Mouse (Mus musculus) embryonic stem cell, embryonic (primary cell): ENCODE measurements at regions not wholly inside any gene's neighbourhood (a gene's known extent, or its start where the extent isn't known, plus 50 kb on each side); places are given as distances from the start of the nearest gene placed in this dataset.

Source experiments
- CTCF ChIA-PET, 4 experiments: fragments of 300-600 bp in 2 of 4; fragments of 350-600 bp in 2 of 4; sonication (Branson Sonifier 250); formaldehyde crosslinking; loops; one replicate each; lab custom pipeline; 2022; ENCODE audit warnings: inconsistent platforms in 2 of 4; lab: Charles Lee
- POLR2A ChIA-PET, 4 experiments: fragments of 300-600 bp in 2 of 4; fragments of 350-600 bp in 2 of 4; sonication (Branson Sonifier 250); formaldehyde crosslinking; loops; one replicate each; lab custom pipeline; 2022; ENCODE audit warnings: antibody characterized with exemption in 4 of 4, inconsistent platforms in 1 of 4; lab: Charles Lee

- CTCF ChIA-PET = no interaction called here
- POLR2A ChIA-PET = interaction anchor here in 1 of 4 experiments (0.6 kb wide), 1 partner anchor 1426 kb away, joined by 8 read pairs; no protein-coding TSS in a partner anchor
Observed at GRCm38 (mm10) chr12:118583829-118584628, 262.1 kb upstream of the Sp8 start.

DNA sequence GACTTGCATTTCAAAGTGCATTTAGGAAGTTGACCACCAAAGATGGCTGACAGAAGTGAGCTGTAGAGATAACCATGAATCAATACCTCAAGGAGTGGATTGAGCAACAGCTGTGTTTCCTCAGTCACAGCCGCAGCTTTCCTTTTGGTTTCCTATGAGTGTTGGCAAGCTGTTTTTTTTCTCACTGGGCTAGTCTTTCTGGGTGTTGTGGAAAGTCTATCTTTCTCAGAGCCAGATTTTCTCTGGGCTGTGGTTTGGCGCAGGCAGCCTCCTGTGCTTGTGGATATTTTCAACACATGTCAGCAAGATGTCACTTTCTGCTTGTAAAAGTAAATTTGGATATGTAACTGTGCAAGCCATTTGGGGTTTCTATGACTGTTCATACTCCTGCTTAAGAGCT lies 268.6 kb upstream of the Sp4 start:
- CTCF ChIA-PET = no interaction called here
- POLR2A ChIA-PET = no interaction called here

GRCm38 (mm10) chr12:118566681-118567080 lies 265.4 kb upstream of the Sp4 start:
- CTCF ChIA-PET = no interaction called here
- POLR2A ChIA-PET = no interaction called here

DNA sequence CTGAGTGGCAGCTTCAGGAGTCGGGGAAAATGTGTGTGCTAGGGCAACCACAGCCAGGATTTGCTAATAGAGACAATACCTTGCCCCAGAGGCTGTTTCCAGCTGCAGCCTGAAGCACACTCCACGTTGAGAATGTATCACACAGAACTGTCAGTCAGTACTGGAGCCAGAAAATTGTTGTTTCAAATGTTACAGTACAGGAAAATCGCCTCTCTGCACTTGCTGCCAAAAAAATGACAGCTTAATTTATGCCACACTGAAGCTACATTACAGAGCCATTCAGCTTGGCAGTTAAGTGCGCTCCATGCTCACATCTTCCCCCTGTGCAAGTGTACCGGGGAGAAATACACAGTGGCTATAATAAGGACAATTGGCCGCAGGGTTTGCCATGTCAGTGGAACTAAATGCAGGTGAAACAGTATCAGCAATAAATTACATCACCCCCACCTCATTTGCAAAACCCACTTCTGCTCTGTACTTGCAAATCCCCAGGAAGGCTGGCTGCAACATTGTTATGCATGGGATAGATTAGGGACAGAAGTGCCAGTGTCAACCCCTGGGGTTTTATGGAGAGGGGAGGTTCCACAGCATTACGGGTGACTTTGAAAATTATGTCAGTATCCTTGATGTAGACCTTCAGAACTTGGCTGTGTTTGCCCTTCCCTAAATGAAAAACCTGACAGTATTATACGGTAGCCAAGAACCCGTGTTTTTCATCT lies 263.3 kb upstream of the Sp4 start:
- POLR2A ChIA-PET = interaction anchor here in 2 of 4 experiments (0.5 to 1.1 kb wide), 2 partner anchors 11 to 755 kb away, joined by 3 to 10 read pairs; no protein-coding TSS in a partner anchor
- CTCF ChIA-PET = no interaction called here

DNA sequence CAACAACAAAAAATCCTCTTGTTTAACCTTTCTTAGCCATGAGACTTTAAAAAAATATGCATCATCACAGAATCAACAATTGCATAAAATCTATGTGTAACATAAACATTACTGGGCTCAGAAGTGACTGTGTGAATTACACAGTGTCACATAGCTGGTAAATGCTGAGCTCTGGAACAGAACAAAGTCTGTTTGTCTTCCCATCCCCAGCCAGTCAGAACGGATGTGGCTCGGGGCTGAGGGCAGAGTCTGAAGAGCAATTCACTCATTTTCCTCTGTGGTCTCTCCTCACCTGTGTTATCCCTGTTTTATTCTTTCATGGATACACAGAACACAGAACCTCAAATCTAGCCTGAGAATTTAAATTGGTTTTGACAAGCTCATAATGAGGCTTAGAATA lies 261.0 kb upstream of the Sp4 start:
- POLR2A ChIA-PET = no interaction called here
- CTCF ChIA-PET = no interaction called here

- ChIA-PET POLR2A (no interaction called here), CTCF (no interaction called here)
Observed at GRCm38 (mm10) chr12:118549071-118549470, 247.8 kb upstream of the Sp4 start.

DNA sequence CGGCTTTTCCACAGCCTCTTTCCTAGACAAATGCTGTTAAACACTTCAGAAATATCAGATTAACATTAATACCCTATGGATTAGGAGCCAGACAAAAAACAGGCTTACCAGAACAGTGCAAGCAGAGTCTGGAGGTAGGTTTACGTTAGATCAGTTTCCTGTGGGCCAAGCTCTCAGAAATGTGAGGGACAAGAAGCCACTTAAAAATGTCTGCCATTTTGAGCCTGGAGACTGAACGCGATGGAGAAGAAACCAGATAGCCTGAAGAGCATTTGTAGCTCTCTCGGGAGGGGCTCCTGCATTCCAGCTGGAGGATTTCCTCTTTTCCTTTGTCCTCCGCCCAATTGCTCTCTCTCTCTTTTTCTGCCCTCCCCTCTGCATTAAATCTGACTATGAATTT lies 239.1 kb upstream of the Sp4 start:
- CTCF ChIA-PET = no interaction called here
- POLR2A ChIA-PET = interaction anchor here in 2 of 4 experiments (0.9 to 1.2 kb wide), 2 partner anchors 13 to 20 kb away, joined by 3 read pairs; no protein-coding TSS in a partner anchor

GRCm38 (mm10) chr12:118530514-118530913 lies 229.3 kb upstream of the Sp4 start:
- ChIA-PET POLR2A (interaction anchor here in 1 of 4 experiments (2.3 kb wide), 1 partner anchor 11 kb away, joined by 7 read pairs; no protein-coding TSS in a partner anchor), CTCF (interaction anchor here in 1 of 4 experiments (0.6 kb wide), 1 partner anchor 1323 kb away, joined by 3 read pairs; no protein-coding TSS in a partner anchor)

DNA sequence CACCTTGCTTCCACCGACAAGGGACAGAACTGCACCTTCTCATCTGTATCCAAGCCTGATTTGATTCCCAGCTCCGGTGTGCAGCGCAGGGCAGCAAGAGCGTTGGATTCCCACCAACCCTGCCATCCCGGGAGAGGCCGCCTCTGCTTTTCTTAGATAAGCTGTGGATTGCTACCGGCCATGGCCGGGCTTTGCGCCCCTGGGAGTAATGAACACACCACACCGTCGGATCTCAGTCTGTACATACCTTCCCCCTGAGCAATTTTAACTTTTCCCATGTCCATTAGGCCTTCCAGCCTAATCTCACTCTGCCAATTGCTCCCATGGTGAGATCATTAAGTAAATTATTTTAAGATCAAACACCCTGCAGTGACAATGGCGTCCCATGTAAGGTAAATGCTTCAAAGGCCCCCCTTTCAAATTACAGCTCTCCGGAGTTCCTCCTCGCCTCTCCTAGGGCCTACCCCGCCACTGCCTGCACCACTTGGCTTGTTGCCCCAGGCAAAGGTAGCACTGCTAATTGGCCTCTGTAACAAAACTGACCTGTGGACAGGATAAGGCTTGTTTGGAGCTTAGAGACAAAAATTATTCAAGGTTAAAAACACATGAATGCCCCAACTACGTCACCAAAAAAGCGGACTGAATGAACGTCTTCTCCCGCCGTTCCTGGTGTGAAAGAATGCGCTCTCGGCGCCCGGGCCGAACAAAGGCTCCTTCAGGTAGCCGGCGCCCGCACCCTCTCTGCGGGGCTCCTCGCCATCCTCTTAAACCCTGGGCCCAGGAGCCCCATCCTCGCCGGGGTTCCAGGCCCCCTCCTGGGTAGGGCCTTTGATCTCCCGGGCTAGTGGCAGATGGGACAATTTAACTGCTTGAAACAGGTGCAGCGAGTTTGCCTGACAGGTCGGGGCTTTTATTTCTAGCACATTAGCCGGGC lies 228.5 kb upstream of the Sp4 start:
- ChIA-PET CTCF (interaction anchor here in 1 of 4 experiments (1.0 kb wide), 1 partner anchor 9 kb away, joined by 3 read pairs; no protein-coding TSS in a partner anchor), POLR2A (interaction anchor here in 2 of 4 experiments (0.5 to 2.3 kb wide), 4 partner anchors 8 to 401 kb away, joined by 3 to 7 read pairs (median 3); no protein-coding TSS in a partner anchor)

- POLR2A ChIA-PET = no interaction called here
- CTCF ChIA-PET = no interaction called here
Observed at GRCm38 (mm10) chr12:118521770-118522169, 220.5 kb upstream of the Sp4 start.

DNA sequence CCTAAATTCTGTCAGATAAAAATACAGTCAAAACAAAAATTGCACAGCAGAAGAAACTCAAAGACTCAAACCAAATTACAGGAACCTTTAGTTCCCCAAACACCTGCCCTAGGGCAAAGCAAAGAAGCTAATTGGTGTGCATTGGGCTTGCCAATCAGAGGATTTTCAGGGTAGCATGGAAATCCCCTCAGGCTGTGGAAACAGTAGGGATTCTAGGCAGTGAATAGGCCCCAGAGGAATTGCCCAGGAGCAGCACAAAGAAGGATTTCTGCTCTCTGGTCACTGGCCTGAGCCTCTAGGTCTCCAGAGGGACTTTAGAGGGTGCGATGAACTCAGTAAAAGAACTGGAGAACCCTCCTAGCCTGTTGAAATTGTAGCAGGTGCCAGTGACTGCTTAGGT lies 220.1 kb upstream of the Sp4 start:
- ChIA-PET POLR2A (interaction anchor here in 1 of 4 experiments (1.6 kb wide), 1 partner anchor 221 kb away, joined by 3 read pairs; no protein-coding TSS in a partner anchor), CTCF (no interaction called here)

GRCm38 (mm10) chr12:118519801-118520327 lies 218.6 kb upstream of the Sp4 start:
- ChIA-PET POLR2A (interaction anchor here in 3 of 4 experiments (0.7 to 1.6 kb wide), 12 partner anchors 9 to 676 kb away, joined by 3 to 7 read pairs (median 4); partner anchors contain the start of gene Sp4 (in 2 of the 3)), CTCF (interaction anchor here in 3 of 4 experiments (0.6 to 1.2 kb wide), 4 partner anchors 10 to 351 kb away, joined by 3 to 8 read pairs (median 3); no protein-coding TSS in a partner anchor)

- POLR2A ChIA-PET = interaction anchor here in 2 of 4 experiments (0.6 to 0.7 kb wide), 3 partner anchors 18 to 498 kb away, joined by 3 to 6 read pairs (median 4); no protein-coding TSS in a partner anchor
Observed at GRCm38 (mm10) chr12:118510989-118511388, 209.7 kb upstream of the Sp4 start.

GRCm38 (mm10) chr12:118508972-118509917 lies 208.0 kb upstream of the Sp4 start:
- CTCF ChIA-PET = no interaction called here
- POLR2A ChIA-PET = interaction anchor here in 1 of 4 experiments (1.1 to 1.3 kb wide), 2 partner anchors 10 to 338 kb away, joined by 4 read pairs; no protein-coding TSS in a partner anchor

More at GRCm38 (mm10) chr12:118510989-118511388, 209.7 kb upstream of the Sp4 start:
- CTCF ChIA-PET = no interaction called here

- CTCF ChIA-PET = no interaction called here
Observed at GRCm38 (mm10) chr12:118500392-118500791, 199.2 kb upstream of the Sp4 start.

DNA sequence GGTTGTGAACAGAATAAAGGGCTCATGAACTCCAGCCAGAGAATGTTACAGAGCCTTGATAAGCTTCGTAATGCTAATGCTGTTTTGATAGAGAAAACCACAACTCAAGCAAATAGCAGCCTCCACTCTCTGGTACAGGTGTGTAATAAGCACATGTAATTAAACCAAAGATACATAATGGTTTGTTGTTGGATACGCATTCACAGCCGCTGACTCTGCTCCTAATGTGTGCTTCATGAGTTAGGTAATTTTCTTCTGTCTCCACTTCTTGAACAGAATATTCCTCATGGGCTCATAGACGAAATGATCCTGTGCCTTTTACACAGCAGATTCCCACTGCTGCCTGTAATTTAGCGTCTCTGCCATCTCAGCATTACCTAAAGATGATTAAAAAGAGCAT lies 186.8 kb upstream of the Sp4 start:
- CTCF ChIA-PET = no interaction called here
- POLR2A ChIA-PET = interaction anchor here in 1 of 4 experiments (0.7 kb wide), 1 partner anchor 24 kb away, joined by 5 read pairs; no protein-coding TSS in a partner anchor

More at GRCm38 (mm10) chr12:118500392-118500791, 199.2 kb upstream of the Sp4 start:
- POLR2A ChIA-PET = no interaction called here

- ChIA-PET POLR2A (no interaction called here), CTCF (no interaction called here)
Observed at GRCm38 (mm10) chr12:118486434-118486833, 185.2 kb upstream of the Sp4 start.
